Mouse (Mus musculus): Measurements from ENCODE around the gene Scgn. TPM values are rescaled to one million over a fixed set of nuclear protein-coding genes. Genes with fewer than 3 reads are reported as not detected.

The Scgn gene
- polyA plus RNA-seq, 1 experiment from 2014 or later = 6.1 TPM

DNA sequence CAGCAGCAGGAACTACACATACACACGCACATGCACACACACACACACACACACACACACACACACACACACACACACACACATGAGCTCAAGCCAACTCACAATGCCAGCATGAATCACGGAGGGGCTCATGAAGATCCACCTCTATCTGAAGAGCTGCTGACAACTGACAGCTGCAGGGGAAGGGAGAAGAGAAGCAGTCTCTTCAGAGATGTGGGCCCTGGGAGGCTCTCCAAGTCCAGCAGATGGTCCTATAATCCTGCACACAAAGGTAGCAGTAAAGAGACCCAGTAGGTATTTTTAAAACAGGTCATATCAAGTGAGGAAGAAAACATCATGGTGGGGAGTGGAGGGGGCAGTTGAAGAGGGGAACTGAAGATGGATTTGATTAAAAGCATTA lies 7.8 kb upstream of the Scgn start:
- Histone ChIP-seq H3K9ac (ENCODE audit: low read length) (no peak overlapping the region), H3K36me3 (ENCODE audit: control insufficient read depth, insufficient read depth, low read length) (no peaks in the 10 kb centered on the region), H3K27me3 (ENCODE audit: control insufficient read depth, insufficient read depth, low read length) (no peaks in the 10 kb centered on the region), H3K9me3 (replicated peaks; ENCODE audit: control insufficient read depth, low read length) (no peaks in the 10 kb centered on the region), H3K27ac (ENCODE audit: low read length) (no peak overlapping the region), H3K4me3 (replicated peaks; ENCODE audit: low read length) (no peak overlapping the region), H3K4me1 (ENCODE audit: control insufficient read depth, insufficient read depth, low read length) (no peaks in the 10 kb centered on the region), H3K4me2 (ENCODE audit: low read depth, low read length) (no peak overlapping the region)
- no peak for ATAC-seq (ENCODE audit: insufficient read depth, low FRiP score)
- WGBS = 78% methylated on average over 2 of the region's 2 CpGs

DNA sequence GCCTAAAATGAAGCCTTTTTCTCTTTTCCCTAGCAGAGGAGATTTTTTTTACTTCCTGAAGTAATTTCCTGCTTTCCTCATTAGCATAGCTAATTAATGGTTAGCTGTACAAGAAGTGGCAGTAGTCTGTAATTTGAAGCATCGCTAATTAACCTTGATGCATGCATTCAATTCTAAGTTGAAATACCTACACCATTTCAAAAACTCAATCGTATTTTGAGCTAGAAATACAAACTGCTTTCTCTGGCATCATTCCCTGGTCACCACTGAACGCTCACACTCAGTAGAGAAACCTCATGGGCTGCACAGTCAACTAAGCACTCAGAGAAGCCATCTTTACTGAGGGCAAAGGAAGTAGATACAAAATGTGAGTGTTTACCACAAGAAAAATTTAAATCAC lies 3.7 kb upstream of the Scgn start:
- Histone ChIP-seq H3K27me3 (ENCODE audit: control insufficient read depth, insufficient read depth, low read length) (peaks cover 11% of the 10 kb centered on the region; the same call in 1 of the 2 replicates), H3K4me3 (replicated peaks; ENCODE audit: low read length) (no peak overlapping the region)
- WGBS = 77% methylated on average over 3 of the region's 3 CpGs

GRCm38 (mm10) chr13:23994024-23994423 lies 3.0 kb upstream of the Scgn start:
- Histone ChIP-seq H3K4me1 (ENCODE audit: control insufficient read depth, insufficient read depth, low read length) (no peaks in the 10 kb centered on the region), H3K4me3 (replicated peaks; ENCODE audit: low read length) (no peak overlapping the region), H3K4me2 (ENCODE audit: low read depth, low read length) (no peak overlapping the region), H3K27me3 (ENCODE audit: control insufficient read depth, insufficient read depth, low read length) (peaks cover 11% of the 10 kb centered on the region; the same call in 1 of the 2 replicates), H3K9ac (ENCODE audit: low read length) (no peak overlapping the region), H3K27ac (ENCODE audit: low read length) (no peak overlapping the region), H3K9me3 (replicated peaks; ENCODE audit: control insufficient read depth, low read length) (no peaks in the 10 kb centered on the region), H3K36me3 (ENCODE audit: control insufficient read depth, insufficient read depth, low read length) (no peaks in the 10 kb centered on the region)
- WGBS = 10% methylated on average over 9 of the region's 9 CpGs
- no peak for ATAC-seq (ENCODE audit: insufficient read depth, low FRiP score)

More for the DNA sequence above, 3.7 kb upstream of the Scgn start:
- no peak overlapping the region for H3K9ac ChIP-seq (ENCODE audit: low read length)
- no peaks in the 10 kb centered on the region for H3K9me3 ChIP-seq (replicated peaks; ENCODE audit: control insufficient read depth, low read length)
- H3K4me1 ChIP-seq (ENCODE audit: control insufficient read depth, insufficient read depth, low read length) = no peaks in the 10 kb centered on the region
- no peaks in the 10 kb centered on the region for H3K36me3 ChIP-seq (ENCODE audit: control insufficient read depth, insufficient read depth, low read length)
- no peak overlapping the region for H3K27ac ChIP-seq (ENCODE audit: low read length)
- no peak for ATAC-seq (ENCODE audit: insufficient read depth, low FRiP score)
- H3K4me2 ChIP-seq (ENCODE audit: low read depth, low read length) = no peak overlapping the region

DNA sequence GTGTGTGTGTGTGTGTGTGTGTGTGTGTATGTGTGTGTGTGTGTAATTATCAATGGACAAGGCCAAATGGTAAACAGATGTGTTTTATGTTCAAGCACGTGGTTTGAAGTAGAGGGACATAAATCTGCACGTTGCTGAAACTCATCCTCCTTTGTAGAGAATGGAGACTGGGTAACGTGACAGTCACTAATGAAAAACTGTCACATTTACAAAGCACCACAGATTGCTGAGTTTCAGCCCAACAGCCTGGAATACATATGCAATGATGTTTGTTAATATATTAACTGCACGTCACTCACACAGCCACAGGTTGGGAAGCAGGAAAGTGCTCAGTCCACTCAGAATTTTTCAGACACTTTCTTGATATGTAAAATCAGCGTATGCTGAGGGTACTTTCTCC lies 563 bp downstream of the Scgn start:
- 37% methylated on average over 5 of the region's 5 CpGs for WGBS

DNA sequence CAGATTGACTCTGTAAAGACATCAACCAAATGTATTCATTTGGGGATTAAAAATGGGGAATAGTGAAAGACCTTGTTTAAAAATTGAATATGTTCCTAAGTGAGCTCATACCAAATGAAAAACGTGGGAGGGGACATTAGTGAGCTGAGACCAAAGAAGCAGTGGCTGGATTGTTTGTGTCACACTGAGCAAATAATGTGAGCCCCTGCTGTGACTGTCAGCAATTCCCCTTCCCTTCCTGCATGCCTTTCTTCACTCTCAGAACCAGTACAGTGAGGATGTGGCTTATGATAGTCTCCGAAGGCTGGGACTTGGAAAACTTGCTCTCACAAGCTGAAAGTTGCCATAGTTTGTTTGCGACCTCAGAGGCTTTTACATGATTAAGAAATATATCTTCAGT lies 5.9 kb downstream of the Scgn start:
- H3K4me3 ChIP-seq (replicated peaks; ENCODE audit: low read length) = no peak overlapping the region
- no peak overlapping the region for H3K9ac ChIP-seq (ENCODE audit: low read length)
- 43% methylated on average over 3 of the region's 3 CpGs for WGBS
- no peaks in the 10 kb centered on the region for H3K4me1 ChIP-seq (ENCODE audit: control insufficient read depth, insufficient read depth, low read length)
- no peaks in the 10 kb centered on the region for H3K9me3 ChIP-seq (replicated peaks; ENCODE audit: control insufficient read depth, low read length)
- no peak overlapping the region for H3K4me2 ChIP-seq (ENCODE audit: low read depth, low read length)
- H3K27me3 ChIP-seq (ENCODE audit: control insufficient read depth, insufficient read depth, low read length) = no peaks in the 10 kb centered on the region
- no peaks in the 10 kb centered on the region for H3K36me3 ChIP-seq (ENCODE audit: control insufficient read depth, insufficient read depth, low read length)
- no peak overlapping the region for H3K27ac ChIP-seq (ENCODE audit: low read length)
- no peak for ATAC-seq (ENCODE audit: insufficient read depth, low FRiP score)

More for the DNA sequence above, 563 bp downstream of the Scgn start:
- no peak for ATAC-seq (ENCODE audit: insufficient read depth, low FRiP score)
- no peaks in the 10 kb centered on the region for H3K9me3 ChIP-seq (replicated peaks; ENCODE audit: control insufficient read depth, low read length)
- peaks cover 11% of the 10 kb centered on the region; the same call in 1 of the 2 replicates for H3K27me3 ChIP-seq (ENCODE audit: control insufficient read depth, insufficient read depth, low read length)
- H3K36me3 ChIP-seq (ENCODE audit: control insufficient read depth, insufficient read depth, low read length) = no peaks in the 10 kb centered on the region
- no peak overlapping the region for H3K27ac ChIP-seq (ENCODE audit: low read length)
- no peak overlapping the region for H3K4me3 ChIP-seq (replicated peaks; ENCODE audit: low read length)
- H3K4me1 ChIP-seq (ENCODE audit: control insufficient read depth, insufficient read depth, low read length) = no peaks in the 10 kb centered on the region
- no peak overlapping the region for H3K9ac ChIP-seq (ENCODE audit: low read length)
- H3K4me2 ChIP-seq (ENCODE audit: low read depth, low read length) = no peak overlapping the region

- 48% methylated on average over 5 of the region's 5 CpGs for WGBS
- H3K9me3 ChIP-seq (replicated peaks; ENCODE audit: control insufficient read depth, low read length) = no peaks in the 10 kb centered on the region
- H3K4me2 ChIP-seq (ENCODE audit: low read depth, low read length) = no peak overlapping the region
- H3K27me3 ChIP-seq (ENCODE audit: control insufficient read depth, insufficient read depth, low read length) = no peaks in the 10 kb centered on the region
- H3K9ac ChIP-seq (ENCODE audit: low read length) = no peak overlapping the region
- ATAC-seq (ENCODE audit: insufficient read depth, low FRiP score) = no peak
- no peak overlapping the region for H3K27ac ChIP-seq (ENCODE audit: low read length)
- no peak overlapping the region for H3K4me3 ChIP-seq (replicated peaks; ENCODE audit: low read length)
- H3K36me3 ChIP-seq (ENCODE audit: control insufficient read depth, insufficient read depth, low read length) = no peaks in the 10 kb centered on the region
- no peaks in the 10 kb centered on the region for H3K4me1 ChIP-seq (ENCODE audit: control insufficient read depth, insufficient read depth, low read length)
Measured at GRCm38 (mm10) chr13:23972271-23972670, 18.7 kb downstream of the Scgn start.

GRCm38 (mm10) chr13:23971870-23972269 lies 19.1 kb downstream of the Scgn start:
- no peaks in the 10 kb centered on the region for H3K36me3 ChIP-seq (ENCODE audit: control insufficient read depth, insufficient read depth, low read length)
- no peak overlapping the region for H3K27ac ChIP-seq (ENCODE audit: low read length)
- H3K9me3 ChIP-seq (replicated peaks; ENCODE audit: control insufficient read depth, low read length) = no peaks in the 10 kb centered on the region
- H3K9ac ChIP-seq (ENCODE audit: low read length) = no peak overlapping the region
- H3K4me3 ChIP-seq (replicated peaks; ENCODE audit: low read length) = no peak overlapping the region
- H3K4me2 ChIP-seq (ENCODE audit: low read depth, low read length) = no peak overlapping the region
- H3K27me3 ChIP-seq (ENCODE audit: control insufficient read depth, insufficient read depth, low read length) = no peaks in the 10 kb centered on the region
- ATAC-seq (ENCODE audit: insufficient read depth, low FRiP score) = no peak
- 54% methylated on average over 2 of the region's 2 CpGs for WGBS
- H3K4me1 ChIP-seq (ENCODE audit: control insufficient read depth, insufficient read depth, low read length) = no peaks in the 10 kb centered on the region

DNA sequence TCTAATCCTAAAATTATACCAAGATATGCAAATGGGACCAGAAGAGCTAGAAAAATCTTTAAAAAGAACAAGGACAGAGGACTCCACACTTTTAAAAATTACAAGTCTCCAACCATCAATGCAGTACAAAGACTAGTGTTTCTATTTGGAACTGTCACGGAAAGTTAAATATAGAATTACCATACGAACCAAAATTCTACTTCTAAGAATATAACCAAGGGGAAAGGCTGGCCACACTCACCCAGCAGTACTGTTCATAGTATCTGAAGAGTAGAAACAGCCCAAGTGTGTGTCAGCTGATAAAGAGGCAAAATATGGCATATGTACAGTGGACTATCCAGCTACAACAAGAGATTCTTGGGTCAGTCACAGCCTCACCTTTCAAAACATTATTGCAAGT lies 26.1 kb downstream of the Scgn start:
- Histone ChIP-seq H3K27me3 (ENCODE audit: control insufficient read depth, insufficient read depth, low read length) (no peaks in the 10 kb centered on the region), H3K9ac (ENCODE audit: low read length) (no peak overlapping the region), H3K9me3 (replicated peaks; ENCODE audit: control insufficient read depth, low read length) (no peaks in the 10 kb centered on the region), H3K27ac (ENCODE audit: low read length) (no peak overlapping the region), H3K4me1 (ENCODE audit: control insufficient read depth, insufficient read depth, low read length) (no peaks in the 10 kb centered on the region), H3K4me3 (replicated peaks; ENCODE audit: low read length) (no peak overlapping the region), H3K4me2 (ENCODE audit: low read depth, low read length) (no peak overlapping the region), H3K36me3 (ENCODE audit: control insufficient read depth, insufficient read depth, low read length) (no peaks in the 10 kb centered on the region)
- 78% methylated on average over 2 of the region's 2 CpGs for WGBS
- ATAC-seq (ENCODE audit: insufficient read depth, low FRiP score) = no peak

- no peak for ATAC-seq (ENCODE audit: insufficient read depth, low FRiP score)
- H3K4me2 ChIP-seq (ENCODE audit: low read depth, low read length) = no peak overlapping the region
- 14% methylated on average over 2 of the region's 2 CpGs for WGBS
- no peaks in the 10 kb centered on the region for H3K4me1 ChIP-seq (ENCODE audit: control insufficient read depth, insufficient read depth, low read length)
- H3K27ac ChIP-seq (ENCODE audit: low read length) = no peak overlapping the region
- H3K9ac ChIP-seq (ENCODE audit: low read length) = no peak overlapping the region
- H3K9me3 ChIP-seq (replicated peaks; ENCODE audit: control insufficient read depth, low read length) = no peaks in the 10 kb centered on the region
- no peak overlapping the region for H3K4me3 ChIP-seq (replicated peaks; ENCODE audit: low read length)
- H3K27me3 ChIP-seq (ENCODE audit: control insufficient read depth, insufficient read depth, low read length) = no peaks in the 10 kb centered on the region
- H3K36me3 ChIP-seq (ENCODE audit: control insufficient read depth, insufficient read depth, low read length) = no peaks in the 10 kb centered on the region
Measured at GRCm38 (mm10) chr13:23959776-23960175, 31.2 kb downstream of the Scgn start.

DNA sequence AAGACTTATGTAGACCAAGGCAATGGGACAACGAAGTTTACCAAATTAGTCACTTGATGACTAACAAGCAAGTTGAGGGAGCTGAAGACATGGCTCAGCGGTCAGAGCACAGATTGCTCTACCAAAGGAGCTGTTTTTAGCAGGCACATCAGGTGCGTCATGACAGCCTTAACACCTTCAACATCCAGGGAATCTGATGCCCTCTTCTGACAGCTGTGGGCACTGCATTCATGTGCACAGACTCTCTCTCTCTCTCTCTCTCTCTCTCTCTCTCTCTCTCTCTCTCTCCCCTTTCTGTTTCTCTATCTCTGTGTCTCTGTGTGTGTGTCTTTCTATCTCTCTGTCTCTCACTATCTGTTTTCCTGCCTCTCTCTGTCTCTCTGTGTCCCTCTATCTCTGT lies 40.1 kb downstream of the Scgn start:
- Histone ChIP-seq H3K27ac (ENCODE audit: low read length) (no peak overlapping the region), H3K4me3 (replicated peaks; ENCODE audit: low read length) (no peak overlapping the region), H3K9me3 (replicated peaks; ENCODE audit: control insufficient read depth, low read length) (no peaks in the 10 kb centered on the region), H3K27me3 (ENCODE audit: control insufficient read depth, insufficient read depth, low read length) (no peaks in the 10 kb centered on the region), H3K4me2 (ENCODE audit: low read depth, low read length) (no peak overlapping the region), H3K9ac (ENCODE audit: low read length) (no peak overlapping the region), H3K4me1 (ENCODE audit: control insufficient read depth, insufficient read depth, low read length) (no peaks in the 10 kb centered on the region), H3K36me3 (ENCODE audit: control insufficient read depth, insufficient read depth, low read length) (no peaks in the 10 kb centered on the region)
- 67% methylated on average over 3 of the region's 3 CpGs for WGBS
- ATAC-seq (ENCODE audit: insufficient read depth, low FRiP score) = no peak
